Mouse (Mus musculus) spleen, postnatal 36 days (tissue): ENCODE measurements around the gene Galnt10.

Source experiments
- DNase-seq, 2 experiments: peaks; one replicate each; pipeline ENCODE4 v3.0.0; 2022; ENCODE audit warnings: low spot score in 2 of 2, mixed read lengths in 1 of 2

Gene Galnt10

GRCm38 (mm10) chr11:57635148-57635547 is 10.1 kb upstream of the Galnt10 start:
- DNase-seq = no peak

DNA sequence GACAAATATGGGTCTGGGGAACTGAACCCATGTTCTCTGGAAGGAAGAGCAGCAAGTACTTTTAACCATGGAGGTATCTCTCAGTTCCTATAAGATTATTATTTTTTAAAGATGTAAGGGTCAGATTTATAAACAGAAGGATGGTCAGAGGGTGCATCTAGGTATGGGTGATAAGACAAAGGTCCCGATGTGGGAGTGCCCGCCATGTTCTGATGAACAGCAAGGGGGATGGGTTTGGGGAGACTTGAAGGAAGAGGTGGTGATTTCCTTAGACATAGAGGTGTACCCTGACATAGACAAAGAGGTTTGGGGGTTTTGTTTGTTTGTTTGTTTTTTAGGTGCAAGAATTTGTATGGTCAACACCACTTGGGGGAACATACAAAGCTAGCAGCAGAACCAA is 1.6 kb upstream of the Galnt10 start:
- DNase-seq = no peak

DNA sequence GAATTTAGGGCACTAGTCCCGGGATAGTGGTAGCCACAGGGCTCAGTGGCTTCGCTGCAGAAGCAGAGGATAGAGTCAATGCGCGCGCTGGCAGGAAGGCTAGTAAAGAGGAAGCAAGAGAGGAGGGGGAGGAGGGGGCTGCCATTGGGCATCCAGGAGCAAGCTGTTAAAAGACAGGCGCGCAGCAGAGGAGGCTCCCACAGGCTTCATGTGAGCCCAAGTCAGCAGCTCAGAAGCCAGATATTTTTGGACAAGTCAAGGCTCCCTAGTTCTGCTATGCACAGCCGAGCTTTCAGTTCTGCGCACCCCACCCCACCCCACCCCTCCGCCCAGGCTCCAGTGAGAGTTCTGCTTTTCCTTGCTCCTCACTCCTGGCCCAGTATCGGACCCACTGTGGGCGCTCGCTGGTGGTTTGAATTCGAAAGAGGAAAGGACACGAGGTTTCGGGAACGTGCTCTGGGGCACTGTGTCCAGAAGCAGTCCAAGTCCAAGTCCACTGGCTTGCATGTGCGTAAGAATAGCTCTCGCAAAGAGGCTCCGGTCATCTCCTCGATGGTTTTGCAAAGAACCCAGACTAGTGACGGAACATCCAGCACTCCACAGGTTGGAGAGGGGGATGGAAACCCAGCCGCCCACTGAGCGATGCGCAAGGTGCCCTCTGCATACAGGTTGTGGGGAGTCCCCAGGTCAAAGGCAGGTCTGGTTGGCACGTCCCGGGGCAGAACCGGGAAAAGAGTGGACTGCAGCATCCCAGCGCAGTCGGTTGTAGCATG is 811 bp upstream of the Galnt10 start:
- peak; percentile 58 to 59 for DNase-seq

DNA sequence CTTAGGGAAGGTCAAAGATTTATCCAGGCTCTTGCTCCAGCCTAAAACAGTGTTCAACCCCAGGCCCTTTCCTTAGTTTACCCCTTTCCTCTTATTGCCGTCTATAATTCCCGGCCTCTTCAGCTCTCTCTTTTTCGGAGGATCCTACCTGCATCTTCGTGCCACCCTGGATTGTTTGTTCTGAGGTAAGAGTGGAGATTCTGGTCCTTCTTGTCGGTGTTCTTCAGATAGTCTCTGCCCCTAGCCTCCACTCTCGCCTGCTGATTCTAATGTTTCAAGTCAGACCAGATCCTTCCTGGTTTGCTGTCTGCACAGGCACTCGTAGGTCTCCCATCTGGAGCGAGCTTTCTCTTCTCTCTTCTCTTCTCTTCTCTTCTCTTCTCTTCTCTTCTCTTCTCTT is 605 bp downstream of the Galnt10 start:
- no peak for DNase-seq

- DNase-seq = no peak
Measured at GRCm38 (mm10) chr11:57646416-57646815, 1.2 kb downstream of the Galnt10 start.

DNA sequence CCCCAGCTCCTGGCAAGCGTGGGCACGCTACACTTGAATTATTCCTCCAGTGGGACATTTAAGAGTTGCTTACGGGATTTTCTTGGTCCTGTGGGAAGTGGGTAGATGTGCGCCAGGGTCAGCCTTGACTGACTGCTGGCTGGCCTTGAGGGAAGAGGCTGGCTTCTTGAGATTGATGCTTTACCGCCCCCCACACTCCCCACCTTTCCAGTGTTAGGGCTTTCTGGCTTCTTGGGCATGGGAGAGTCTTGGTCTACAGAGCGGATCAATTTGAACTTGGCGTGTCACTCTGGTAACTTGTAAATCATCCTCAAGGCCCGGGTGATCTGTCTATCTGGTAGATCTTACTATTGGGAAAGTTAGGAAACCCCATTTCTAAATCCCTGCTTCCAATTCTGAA is 1.7 kb downstream of the Galnt10 start:
- DNase-seq = no peak

DNA sequence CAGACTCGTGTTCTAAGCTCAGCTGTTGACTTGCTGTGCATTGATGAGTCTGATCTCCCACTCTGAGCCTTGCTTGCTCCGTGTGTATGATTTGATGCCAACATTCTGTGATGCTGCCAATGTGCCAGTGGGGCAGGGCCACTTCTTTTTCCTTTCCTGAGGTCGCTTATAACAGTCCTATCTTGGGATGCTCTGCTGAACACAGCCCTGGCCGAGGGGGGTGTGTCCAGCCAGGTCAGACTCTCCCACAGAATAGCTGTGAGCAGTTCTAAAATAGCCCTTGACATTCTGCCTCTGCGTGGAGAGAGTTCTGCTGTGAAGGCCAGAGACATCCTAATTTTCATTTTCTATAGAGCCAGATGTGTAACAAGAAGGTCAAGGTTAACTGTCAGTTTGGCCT is 2.2 kb downstream of the Galnt10 start:
- no peak for DNase-seq

DNA sequence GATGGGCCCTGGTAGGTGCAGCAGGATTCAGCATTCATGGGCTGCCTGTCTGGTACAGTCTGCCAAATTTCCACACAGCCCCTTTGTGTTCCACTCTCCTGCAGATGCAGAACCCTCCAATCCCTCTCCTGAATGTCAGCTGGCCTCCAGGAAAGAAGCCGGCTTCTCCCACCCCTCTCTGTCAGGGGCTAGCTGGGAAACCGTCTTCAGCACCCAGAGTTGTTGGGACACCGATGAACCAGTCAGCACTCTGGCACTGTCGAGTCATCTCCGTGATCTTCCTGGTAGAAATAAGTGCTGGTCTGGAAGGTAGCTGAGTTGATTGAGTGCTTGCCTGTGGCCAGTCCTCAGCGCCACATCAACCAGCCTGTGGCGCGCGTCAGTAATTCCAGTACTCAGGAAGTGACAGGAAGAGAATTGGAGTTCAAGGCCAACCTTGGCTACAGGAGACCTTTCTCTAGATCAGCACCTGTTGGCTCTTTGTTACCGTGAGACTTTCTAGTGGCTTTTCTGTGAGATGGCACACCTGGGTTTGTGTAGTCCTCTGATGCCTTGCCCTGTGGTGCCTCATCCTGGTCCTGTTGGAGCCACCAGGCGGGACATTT is 3.1 kb downstream of the Galnt10 start:
- DNase-seq = no peak

DNA sequence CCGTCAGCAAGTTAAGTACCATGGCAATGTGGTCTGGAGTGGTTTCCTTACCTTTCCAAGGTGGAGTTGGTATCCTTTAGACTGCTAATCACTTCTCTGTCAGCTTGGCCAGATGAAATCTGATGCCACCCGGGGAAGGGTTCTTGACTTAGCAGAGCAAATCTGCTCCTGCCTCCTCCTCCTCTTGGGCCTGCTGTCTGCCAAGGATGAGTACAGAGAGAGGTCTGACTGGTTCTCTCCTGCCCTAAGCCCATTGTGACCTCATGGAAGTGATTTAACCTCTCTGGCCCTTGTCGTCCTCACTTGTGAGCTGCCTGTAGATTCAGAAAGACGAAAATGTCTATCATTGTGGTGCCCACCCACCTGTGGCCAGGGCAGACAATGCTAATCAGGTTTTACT is 4.0 kb downstream of the Galnt10 start:
- no peak for DNase-seq

DNA sequence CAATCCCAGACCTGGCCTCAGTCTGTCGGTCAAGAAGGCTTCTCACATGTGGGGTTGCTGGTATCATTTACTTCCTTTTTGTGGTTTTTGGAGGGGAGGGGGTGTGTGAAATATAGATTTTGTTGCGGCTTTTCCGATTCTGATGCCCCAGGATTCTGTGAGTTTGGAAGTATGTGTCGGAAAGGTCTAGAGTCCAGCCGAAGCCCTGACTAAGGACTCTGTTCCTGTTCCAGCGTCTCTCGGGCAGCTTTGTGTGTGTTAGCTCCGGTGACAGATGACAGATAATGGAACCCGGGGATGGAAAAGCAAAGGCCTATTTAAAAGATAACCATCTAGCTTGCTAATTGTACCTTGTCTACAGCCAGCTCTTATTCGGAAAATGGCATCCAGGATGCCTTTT is 4.4 kb downstream of the Galnt10 start:
- no peak for DNase-seq

DNA sequence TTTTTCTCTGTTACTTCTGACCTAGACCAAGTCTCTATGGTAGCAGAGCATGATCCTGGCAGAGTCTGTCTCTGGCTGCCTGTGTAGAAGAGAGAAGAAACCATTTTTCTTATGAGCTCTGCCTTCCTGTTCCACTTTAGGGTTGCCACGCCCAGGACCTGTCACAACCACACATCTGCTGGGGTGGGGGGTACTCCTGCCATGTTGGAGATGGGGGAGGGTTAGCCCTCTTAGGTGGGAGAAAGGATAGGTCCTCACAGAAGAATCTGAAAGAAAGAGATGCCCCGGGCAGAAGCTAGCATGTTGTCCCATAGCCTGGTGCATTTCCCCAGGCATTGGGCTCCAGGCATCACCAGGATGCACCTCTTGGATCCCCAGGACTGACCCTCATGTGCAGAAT is 5.6 kb downstream of the Galnt10 start:
- no peak for DNase-seq

DNA sequence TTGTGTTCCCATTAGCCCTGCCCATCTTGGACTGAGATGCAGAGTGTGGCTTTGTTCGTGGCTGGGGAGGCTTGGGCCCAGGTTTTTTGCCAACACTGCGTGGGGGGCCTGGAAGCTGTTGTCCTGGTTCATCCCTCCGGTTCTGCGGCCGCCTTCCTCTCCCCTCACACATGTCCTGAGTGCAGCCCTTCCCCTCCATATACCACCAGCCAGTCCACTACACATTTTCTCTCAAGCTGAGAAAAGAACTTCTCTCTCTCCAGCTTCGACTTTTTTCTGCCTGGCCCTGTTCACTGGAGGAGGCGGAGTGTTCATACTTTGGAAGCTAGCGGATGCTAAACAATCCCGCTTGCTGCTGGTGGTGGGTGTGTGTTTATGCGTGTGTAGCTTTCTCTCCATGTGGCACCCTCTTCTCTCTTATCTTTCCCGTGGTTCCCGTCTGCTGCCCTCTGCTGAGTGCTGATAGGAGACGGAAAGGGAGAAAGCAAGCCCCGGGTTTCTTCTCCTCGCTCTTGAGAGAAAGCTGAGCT is 6.1 kb downstream of the Galnt10 start:
- peak; percentile 61 to 79 for DNase-seq

- no peak for DNase-seq
Measured at GRCm38 (mm10) chr11:57652206-57652922, 7.1 kb downstream of the Galnt10 start.

- no peak for DNase-seq
Measured at GRCm38 (mm10) chr11:57652923-57653660, 7.8 kb downstream of the Galnt10 start.

GRCm38 (mm10) chr11:57653796-57654195 is 8.6 kb downstream of the Galnt10 start:
- no peak for DNase-seq

DNA sequence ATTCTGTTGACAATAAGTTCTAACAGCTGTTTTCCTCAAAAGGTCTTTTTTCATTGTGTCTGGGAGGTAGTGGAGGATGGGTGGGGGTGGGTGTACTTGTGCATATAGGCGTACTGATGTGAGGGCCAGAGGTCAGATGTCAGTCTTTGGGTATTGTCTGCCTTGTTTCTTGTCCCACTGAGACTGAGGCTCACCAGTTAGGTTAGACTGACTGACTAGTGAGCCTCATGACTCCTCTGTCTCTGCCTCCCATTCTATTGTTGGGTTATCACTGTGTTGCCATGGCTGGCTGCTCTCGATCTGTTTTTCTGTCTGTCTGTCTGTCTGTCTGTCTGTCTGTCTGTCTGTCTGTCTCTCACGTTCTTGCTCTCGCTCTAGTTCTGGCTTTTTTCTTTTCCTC is 9.1 kb downstream of the Galnt10 start:
- no peak for DNase-seq

- DNase-seq = peak; percentile 56 to 77
Measured at GRCm38 (mm10) chr11:57654977-57655397, 9.7 kb downstream of the Galnt10 start.

DNA sequence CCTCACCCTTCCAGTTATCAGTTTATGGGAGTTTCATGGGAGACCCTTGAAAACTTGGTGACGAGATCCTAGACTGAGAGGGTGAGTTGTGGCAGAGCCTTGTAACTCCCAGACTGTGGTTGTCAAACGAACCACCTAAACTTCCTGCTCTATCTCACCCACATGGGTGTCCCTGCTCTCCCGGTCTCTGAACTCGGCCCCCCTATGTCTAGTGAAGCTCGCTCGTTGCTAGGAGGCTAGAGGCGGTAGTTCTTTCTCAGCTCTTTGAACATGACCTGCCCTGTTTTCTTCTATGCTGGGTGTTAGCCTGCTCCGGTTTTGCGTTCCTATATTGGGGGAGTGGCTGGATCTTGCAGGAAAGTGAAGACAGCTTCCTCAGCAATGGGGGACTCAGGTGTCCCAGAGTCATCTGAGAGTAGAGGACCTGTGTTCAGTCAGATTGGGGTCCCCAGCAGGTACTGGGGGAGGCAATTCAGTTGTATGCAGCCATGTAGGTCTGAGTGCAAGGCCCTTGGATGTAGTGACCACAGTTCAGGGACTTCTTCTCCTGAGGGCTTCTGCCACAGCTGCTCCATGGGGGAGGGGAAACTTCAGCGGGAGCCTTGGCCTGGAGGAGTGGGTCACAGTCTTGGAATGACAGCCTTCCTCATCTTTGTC is 10.6 kb downstream of the Galnt10 start:
- no peak for DNase-seq

GRCm38 (mm10) chr11:57656602-57657275 is 11.5 kb downstream of the Galnt10 start:
- no peak for DNase-seq

GRCm38 (mm10) chr11:57657370-57658072 is 12.3 kb downstream of the Galnt10 start:
- DNase-seq = no peak
